Mouse (Mus musculus): ENCODE measurements at regions not wholly inside any gene's neighbourhood (a gene's known extent, or its start where the extent isn't known, plus 50 kb on each side); places are given as distances from the start of the nearest gene placed in this dataset.

DNA sequence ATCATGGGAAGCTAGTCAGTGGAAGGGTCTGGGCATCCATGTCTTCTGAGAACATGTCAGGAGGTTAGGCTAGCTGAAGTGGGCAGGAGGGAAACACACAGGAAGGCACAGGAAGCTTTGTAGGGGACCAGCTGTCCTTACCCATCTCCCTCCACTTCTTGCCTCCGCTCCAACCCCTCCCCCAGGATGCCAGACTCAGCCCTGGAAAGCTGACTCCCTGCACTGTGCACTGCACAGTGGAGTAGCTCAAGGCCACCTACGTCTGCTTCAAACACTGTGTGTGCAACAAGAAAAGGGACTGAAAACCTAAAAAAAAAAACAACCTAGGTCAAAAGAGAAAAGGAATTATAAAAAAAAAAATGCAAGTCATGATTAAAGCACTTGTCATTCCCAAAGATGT is 97.3 kb downstream of the Zfp706 start:
- 55% methylated on average over 2 of the region's 2 CpGs for WGBS
- Histone ChIP-seq H3K9me3 (ENCODE audit: control insufficient read depth, low read length) (no peaks in the 10 kb centered on the region), H3K27ac (replicated peaks; ENCODE audit: low read depth, low read length) (no peak overlapping the region), H3K4me3 (ENCODE audit: low read depth, low read length) (no peak overlapping the region), H3K9ac (ENCODE audit: low read depth, low read length) (no peak overlapping the region), H3K4me1 (ENCODE audit: control insufficient read depth, insufficient read depth, low read length) (no peaks in the 10 kb centered on the region), H3K27me3 (replicated peaks; ENCODE audit: control insufficient read depth, insufficient read depth, low read length) (no peaks in the 10 kb centered on the region), H3K4me2 (ENCODE audit: low read depth, low read length) (no peak overlapping the region), H3K36me3 (ENCODE audit: control insufficient read depth, insufficient read depth, low read length) (no peaks in the 10 kb centered on the region)
- no peak for ATAC-seq (ENCODE audit: low read depth)
- no peak for DNase-seq (ENCODE audit: low spot score)

GRCm38 (mm10) chr15:36909494-36909893 is 98.1 kb downstream of the Zfp706 start:
- DNase-seq (ENCODE audit: low spot score) (no peak), ATAC-seq (ENCODE audit: low read depth) (no peak)
- 79% methylated on average over 3 of the region's 3 CpGs for WGBS
- Histone ChIP-seq H3K27me3 (replicated peaks; ENCODE audit: control insufficient read depth, insufficient read depth, low read length) (no peaks in the 10 kb centered on the region), H3K36me3 (ENCODE audit: control insufficient read depth, insufficient read depth, low read length) (no peaks in the 10 kb centered on the region), H3K9me3 (ENCODE audit: control insufficient read depth, low read length) (no peaks in the 10 kb centered on the region), H3K4me2 (ENCODE audit: low read depth, low read length) (no peak overlapping the region), H3K4me1 (ENCODE audit: control insufficient read depth, insufficient read depth, low read length) (no peaks in the 10 kb centered on the region), H3K9ac (ENCODE audit: low read depth, low read length) (no peak overlapping the region), H3K4me3 (ENCODE audit: low read depth, low read length) (no peak overlapping the region), H3K27ac (replicated peaks; ENCODE audit: low read depth, low read length) (no peak overlapping the region)

GRCm38 (mm10) chr15:36906789-36907188 is 100.8 kb downstream of the Zfp706 start:
- Histone ChIP-seq H3K4me3 (ENCODE audit: low read depth, low read length) (no peak overlapping the region), H3K9me3 (ENCODE audit: control insufficient read depth, low read length) (no peaks in the 10 kb centered on the region), H3K36me3 (ENCODE audit: control insufficient read depth, insufficient read depth, low read length) (no peaks in the 10 kb centered on the region), H3K27me3 (replicated peaks; ENCODE audit: control insufficient read depth, insufficient read depth, low read length) (no peaks in the 10 kb centered on the region), H3K9ac (ENCODE audit: low read depth, low read length) (no peak overlapping the region), H3K4me1 (ENCODE audit: control insufficient read depth, insufficient read depth, low read length) (0 out of 2 replicates have a peak, but pooled peaks cover 4% of the 10 kb centered on the region), H3K4me2 (ENCODE audit: low read depth, low read length) (no peak overlapping the region), H3K27ac (replicated peaks; ENCODE audit: low read depth, low read length) (no peak overlapping the region)
- ATAC-seq (ENCODE audit: low read depth), result no peak
- DNase-seq (ENCODE audit: low spot score), result no peak
- WGBS, result 83% methylated on average over 5 of the region's 5 CpGs

- ATAC-seq (ENCODE audit: low read depth), result no peak
- H3K9ac ChIP-seq (ENCODE audit: low read depth, low read length), result no peak overlapping the region
- no peak overlapping the region for H3K4me2 ChIP-seq (ENCODE audit: low read depth, low read length)
- H3K4me1 ChIP-seq (ENCODE audit: control insufficient read depth, insufficient read depth, low read length), result peaks cover 9% of the 10 kb centered on the region; the same call in 1 of the 2 replicates
- no peak overlapping the region for H3K4me3 ChIP-seq (ENCODE audit: low read depth, low read length)
- no peaks in the 10 kb centered on the region for H3K9me3 ChIP-seq (ENCODE audit: control insufficient read depth, low read length)
- WGBS, result 69% methylated on average over 3 of the region's 3 CpGs
- H3K27me3 ChIP-seq (replicated peaks; ENCODE audit: control insufficient read depth, insufficient read depth, low read length), result no peaks in the 10 kb centered on the region
- no peaks in the 10 kb centered on the region for H3K36me3 ChIP-seq (ENCODE audit: control insufficient read depth, insufficient read depth, low read length)
- no peak for DNase-seq (ENCODE audit: low spot score)
- H3K27ac ChIP-seq (replicated peaks; ENCODE audit: low read depth, low read length), result no peak overlapping the region
Observed at GRCm38 (mm10) chr15:36906052-36906451, 101.5 kb downstream of the Zfp706 start.

- Histone ChIP-seq H3K27ac (replicated peaks; ENCODE audit: low read depth, low read length) (no peak overlapping the region), H3K4me2 (ENCODE audit: low read depth, low read length) (no peak overlapping the region)
Observed at GRCm38 (mm10) chr15:36903922-36904321, 103.7 kb downstream of the Zfp706 start.

DNA sequence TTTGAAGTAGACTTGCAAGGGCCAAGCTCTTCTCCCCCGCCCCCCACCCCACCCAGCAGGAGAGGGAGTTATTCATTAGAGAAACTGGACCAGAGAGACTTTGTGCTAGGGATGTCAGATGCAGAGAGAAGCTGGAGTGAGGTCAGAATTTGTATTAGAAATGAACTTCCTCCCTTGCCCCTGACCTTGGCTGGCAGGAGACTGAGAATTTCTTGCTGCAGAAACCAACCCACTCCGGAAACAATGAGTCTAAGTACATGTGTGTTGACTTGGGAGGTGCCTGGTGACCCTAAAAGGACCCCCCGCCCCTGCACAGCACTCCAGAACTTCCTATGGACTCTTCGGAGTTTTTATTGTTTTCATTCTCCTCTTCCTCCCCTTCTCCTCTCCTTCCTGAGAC is 104.3 kb downstream of the Zfp706 start:
- H3K27ac ChIP-seq (replicated peaks; ENCODE audit: low read depth, low read length), result no peak overlapping the region
- no peak overlapping the region for H3K9ac ChIP-seq (ENCODE audit: low read depth, low read length)
- no peak for ATAC-seq (ENCODE audit: low read depth)
- H3K4me1 ChIP-seq (ENCODE audit: control insufficient read depth, insufficient read depth, low read length), result peaks cover 9% of the 10 kb centered on the region; the same call in 1 of the 2 replicates
- no peak overlapping the region for H3K4me2 ChIP-seq (ENCODE audit: low read depth, low read length)
- H3K27me3 ChIP-seq (replicated peaks; ENCODE audit: control insufficient read depth, insufficient read depth, low read length), result no peaks in the 10 kb centered on the region
- WGBS, result 33% methylated on average over 4 of the region's 4 CpGs
- H3K4me3 ChIP-seq (ENCODE audit: low read depth, low read length), result no peak overlapping the region
- peak; percentile 26 for DNase-seq (ENCODE audit: low spot score)
- H3K36me3 ChIP-seq (ENCODE audit: control insufficient read depth, insufficient read depth, low read length), result no peaks in the 10 kb centered on the region
- no peaks in the 10 kb centered on the region for H3K9me3 ChIP-seq (ENCODE audit: control insufficient read depth, low read length)

More at GRCm38 (mm10) chr15:36903922-36904321, 103.7 kb downstream of the Zfp706 start:
- H3K36me3 ChIP-seq (ENCODE audit: control insufficient read depth, insufficient read depth, low read length), result no peaks in the 10 kb centered on the region
- H3K9ac ChIP-seq (ENCODE audit: low read depth, low read length), result no peak overlapping the region
- DNase-seq (ENCODE audit: low spot score) (no peak), ATAC-seq (ENCODE audit: low read depth) (no peak)
- no peaks in the 10 kb centered on the region for H3K27me3 ChIP-seq (replicated peaks; ENCODE audit: control insufficient read depth, insufficient read depth, low read length)
- H3K4me3 ChIP-seq (ENCODE audit: low read depth, low read length), result no peak overlapping the region
- 69% methylated on average over 5 of the region's 5 CpGs for WGBS
- no peaks in the 10 kb centered on the region for H3K9me3 ChIP-seq (ENCODE audit: control insufficient read depth, low read length)
- H3K4me1 ChIP-seq (ENCODE audit: control insufficient read depth, insufficient read depth, low read length), result peaks cover 9% of the 10 kb centered on the region; the same call in 1 of the 2 replicates

DNA sequence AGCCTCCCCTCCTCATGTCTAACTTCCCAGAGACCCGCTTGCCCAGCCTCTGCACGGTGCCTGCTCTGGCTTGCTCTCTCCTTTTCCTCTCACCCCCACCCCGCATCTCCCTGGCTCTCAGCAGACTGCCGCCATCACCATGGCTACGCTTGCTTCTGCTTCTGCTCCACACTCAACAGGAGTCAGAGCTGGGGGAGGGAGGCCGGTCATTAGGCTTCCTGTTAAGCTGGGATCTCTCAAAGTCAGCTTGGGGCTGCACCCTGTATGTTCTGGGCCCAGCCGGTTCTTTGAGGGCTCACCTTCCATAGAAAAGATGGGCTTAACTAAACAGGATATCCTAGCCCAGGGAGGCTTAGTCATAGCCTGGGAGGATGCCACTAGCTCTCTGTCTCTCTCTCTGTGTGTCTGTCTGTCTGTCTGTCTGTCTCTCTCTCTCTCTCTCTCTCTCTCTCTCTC is 105.7 kb downstream of the Zfp706 start:
- Histone ChIP-seq H3K27me3 (replicated peaks; ENCODE audit: control insufficient read depth, insufficient read depth, low read length) (no peaks in the 10 kb centered on the region), H3K4me2 (ENCODE audit: low read depth, low read length) (no peak overlapping the region), H3K9ac (ENCODE audit: low read depth, low read length) (no peak overlapping the region), H3K27ac (replicated peaks; ENCODE audit: low read depth, low read length) (no peak overlapping the region), H3K36me3 (ENCODE audit: control insufficient read depth, insufficient read depth, low read length) (no peaks in the 10 kb centered on the region), H3K4me1 (ENCODE audit: control insufficient read depth, insufficient read depth, low read length) (peaks cover 9% of the 10 kb centered on the region; the same call in 1 of the 2 replicates), H3K9me3 (ENCODE audit: control insufficient read depth, low read length) (no peaks in the 10 kb centered on the region), H3K4me3 (ENCODE audit: low read depth, low read length) (no peak overlapping the region)
- ATAC-seq (ENCODE audit: low read depth) (peak; percentile 94), DNase-seq (ENCODE audit: low spot score) (peak; percentile 83)
- WGBS, result 6% methylated on average over 7 of the region's 7 CpGs

DNA sequence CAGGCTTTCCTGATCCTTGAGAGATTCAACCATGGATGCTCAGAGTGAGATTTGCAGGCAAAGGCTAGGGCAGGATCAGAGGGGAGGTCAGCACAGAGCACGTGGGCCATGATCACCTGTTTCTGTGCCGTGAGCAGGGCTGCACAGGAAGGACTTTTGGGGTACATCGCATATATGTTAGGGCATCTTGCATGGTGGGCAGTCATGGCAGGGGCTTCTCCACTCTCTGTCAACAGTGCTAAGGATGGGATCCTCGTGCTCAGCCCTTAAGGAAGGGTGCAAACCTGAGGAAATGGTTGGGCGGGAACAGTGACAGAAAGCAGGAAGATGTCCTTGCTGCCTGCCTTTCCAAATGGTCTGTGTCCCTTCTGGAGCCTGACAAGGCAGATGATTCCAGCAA is 106.2 kb downstream of the Zfp706 start:
- no peak overlapping the region for H3K9ac ChIP-seq (ENCODE audit: low read depth, low read length)
- H3K9me3 ChIP-seq (ENCODE audit: control insufficient read depth, low read length), result no peaks in the 10 kb centered on the region
- H3K4me1 ChIP-seq (ENCODE audit: control insufficient read depth, insufficient read depth, low read length), result peaks cover 9% of the 10 kb centered on the region; the same call in 1 of the 2 replicates
- no peak overlapping the region for H3K4me3 ChIP-seq (ENCODE audit: low read depth, low read length)
- no peak for DNase-seq (ENCODE audit: low spot score)
- H3K27me3 ChIP-seq (replicated peaks; ENCODE audit: control insufficient read depth, insufficient read depth, low read length), result no peaks in the 10 kb centered on the region
- no peak overlapping the region for H3K4me2 ChIP-seq (ENCODE audit: low read depth, low read length)
- no peak overlapping the region for H3K27ac ChIP-seq (replicated peaks; ENCODE audit: low read depth, low read length)
- ATAC-seq (ENCODE audit: low read depth), result 0 out of 2 replicates have a peak, but pooled peaks have one; percentile 5
- no peaks in the 10 kb centered on the region for H3K36me3 ChIP-seq (ENCODE audit: control insufficient read depth, insufficient read depth, low read length)
- WGBS, result 51% methylated on average over 5 of the region's 5 CpGs

- Histone ChIP-seq H3K4me3 (ENCODE audit: low read depth, low read length) (no peak overlapping the region), H3K27ac (replicated peaks; ENCODE audit: low read depth, low read length) (no peak overlapping the region), H3K4me2 (ENCODE audit: low read depth, low read length) (no peak overlapping the region), H3K9ac (ENCODE audit: low read depth, low read length) (no peak overlapping the region), H3K9me3 (ENCODE audit: control insufficient read depth, low read length) (no peaks in the 10 kb centered on the region), H3K27me3 (replicated peaks; ENCODE audit: control insufficient read depth, insufficient read depth, low read length) (no peaks in the 10 kb centered on the region), H3K4me1 (ENCODE audit: control insufficient read depth, insufficient read depth, low read length) (peaks cover 9% of the 10 kb centered on the region; the same call in 1 of the 2 replicates), H3K36me3 (ENCODE audit: control insufficient read depth, insufficient read depth, low read length) (no peaks in the 10 kb centered on the region)
- DNase-seq (ENCODE audit: low spot score) (no peak), ATAC-seq (ENCODE audit: low read depth) (no peak)
- 53% methylated on average over 2 of the region's 2 CpGs for WGBS
Observed at GRCm38 (mm10) chr15:36900940-36901339, 106.6 kb downstream of the Zfp706 start.
